Mouse (Mus musculus) thymus, postnatal 25 days (tissue): ENCODE data around the gene Tbc1d7.
A peak's percentile ranks its signal among the peaks of the same experiment; 100 is the strongest.

Experiments
- DNase-seq: peaks from one replicate; pipeline ENCODE4 v3.0.0; 2022

Tbc1d7 gene

GRCm38 (mm10) chr13:43171020-43171710 lies at the start of gene Tbc1d7:
TSS of gene Tbc1d7 (minus strand) at chr13:43171501.
- peak; percentile 99 for DNase-seq

GRCm38 (mm10) chr13:43220635-43221034 lies 49.3 kb upstream of the Tbc1d7 start:
- DNase-seq = no peak

GRCm38 (mm10) chr13:43218764-43219163 lies 47.5 kb upstream of the Tbc1d7 start:
- no peak for DNase-seq

GRCm38 (mm10) chr13:43218284-43218683 lies 47.0 kb upstream of the Tbc1d7 start:
- DNase-seq = no peak

GRCm38 (mm10) chr13:43217686-43218085 lies 46.4 kb upstream of the Tbc1d7 start:
- no peak for DNase-seq

GRCm38 (mm10) chr13:43217059-43217458 lies 45.8 kb upstream of the Tbc1d7 start:
- DNase-seq = peak; percentile 20

- DNase-seq = no peak
These were observed 44.8 kb upstream of the Tbc1d7 start for GRCm38 (mm10) chr13:43215994-43216706.

GRCm38 (mm10) chr13:43215144-43215993 lies 44.1 kb upstream of the Tbc1d7 start:
- peak; percentile 52 for DNase-seq

- no peak for DNase-seq
These were observed 41.0 kb upstream of the Tbc1d7 start for GRCm38 (mm10) chr13:43212338-43212737.

- no peak for DNase-seq
These were observed 39.7 kb upstream of the Tbc1d7 start for GRCm38 (mm10) chr13:43210956-43211355.

GRCm38 (mm10) chr13:43209560-43209959 lies 38.3 kb upstream of the Tbc1d7 start:
- DNase-seq = no peak

- peak; percentile 26 for DNase-seq
These were observed 37.7 kb upstream of the Tbc1d7 start for GRCm38 (mm10) chr13:43208914-43209439.

- DNase-seq = no peak
These were observed 34.9 kb upstream of the Tbc1d7 start for GRCm38 (mm10) chr13:43206118-43206683.

- DNase-seq = no peak
These were observed 32.3 kb upstream of the Tbc1d7 start for GRCm38 (mm10) chr13:43203641-43204040.

GRCm38 (mm10) chr13:43203234-43203633 lies 31.9 kb upstream of the Tbc1d7 start:
- DNase-seq = no peak

GRCm38 (mm10) chr13:43202351-43202750 lies 31.1 kb upstream of the Tbc1d7 start:
- no peak for DNase-seq

- DNase-seq = peak; percentile 35
These were observed 29.7 kb upstream of the Tbc1d7 start for GRCm38 (mm10) chr13:43201033-43201432.

GRCm38 (mm10) chr13:43200473-43200872 lies 29.2 kb upstream of the Tbc1d7 start:
- no peak for DNase-seq

- peak; percentile 58 for DNase-seq
These were observed 28.4 kb upstream of the Tbc1d7 start for GRCm38 (mm10) chr13:43199749-43200148.

GRCm38 (mm10) chr13:43199282-43199681 lies 28.0 kb upstream of the Tbc1d7 start:
- DNase-seq = no peak

GRCm38 (mm10) chr13:43197187-43197586 lies 25.9 kb upstream of the Tbc1d7 start:
- DNase-seq = no peak

- DNase-seq = no peak
These were observed 24.7 kb upstream of the Tbc1d7 start for GRCm38 (mm10) chr13:43196000-43196399.

- no peak for DNase-seq
These were observed 22.6 kb upstream of the Tbc1d7 start for GRCm38 (mm10) chr13:43193932-43194331.
